Mouse (Mus musculus) fat pad, adult 2 months (tissue): ENCODE data around the gene Fam71f1.
"Not testable (repeated sequence)": the region's sequence is repeated elsewhere in the genome, so short reads cannot be mapped to it uniquely, and the experiment has no call there.

Source experiments
- DNase-seq: peaks from one replicate; pipeline ENCODE4 v3.0.0-alpha.2; 2011; ENCODE audit warnings: low read depth, low spot score; ENCODE audit errors: extremely low read depth

The Fam71f1 gene

GRCm38 (mm10) chr6:29322735-29323134 lies 3.8 kb downstream of the Fam71f1 start:
- no peak for DNase-seq

GRCm38 (mm10) chr6:29326961-29327360 lies 8.0 kb downstream of the Fam71f1 start:
- no peak for DNase-seq

- DNase-seq, result no peak
Measured at GRCm38 (mm10) chr6:29329514-29329913, 10.6 kb downstream of the Fam71f1 start.

GRCm38 (mm10) chr6:29346512-29346911 lies 27.6 kb downstream of the Fam71f1 start:
- not testable (repeated sequence) for DNase-seq

- no peak for DNase-seq
Measured at GRCm38 (mm10) chr6:29347189-29347588, 28.2 kb downstream of the Fam71f1 start.

- DNase-seq, result peak; percentile 78
Measured at GRCm38 (mm10) chr6:29347665-29348370, 28.9 kb downstream of the Fam71f1 start, which contains the start of gene Calu. Gene Calu (plus strand): TSS chr6:29348069.

- no peak for DNase-seq
Measured at GRCm38 (mm10) chr6:29348371-29348724, 29.4 kb downstream of the Fam71f1 start.

- DNase-seq, result no peak
Measured at GRCm38 (mm10) chr6:29351613-29352012, 32.7 kb downstream of the Fam71f1 start.

GRCm38 (mm10) chr6:29352816-29353215 lies 33.9 kb downstream of the Fam71f1 start:
- no peak for DNase-seq

- no peak for DNase-seq
Measured at GRCm38 (mm10) chr6:29359386-29359785, 40.4 kb downstream of the Fam71f1 start.

GRCm38 (mm10) chr6:29360211-29360610 lies 41.3 kb downstream of the Fam71f1 start:
- DNase-seq, result no peak

GRCm38 (mm10) chr6:29362246-29363128 lies 43.5 kb downstream of the Fam71f1 start:
- no peak for DNase-seq

- DNase-seq, result no peak
Measured at GRCm38 (mm10) chr6:29363129-29363515, 44.2 kb downstream of the Fam71f1 start.

- DNase-seq, result no peak
Measured at GRCm38 (mm10) chr6:29365277-29365676, 46.3 kb downstream of the Fam71f1 start.

- DNase-seq, result no peak
Measured at GRCm38 (mm10) chr6:29377386-29377785, 58.4 kb downstream of the Fam71f1 start.

- no peak for DNase-seq
Measured at GRCm38 (mm10) chr6:29378678-29379077, 59.7 kb downstream of the Fam71f1 start.

GRCm38 (mm10) chr6:29379954-29380353 lies 61.0 kb downstream of the Fam71f1 start:
- no peak for DNase-seq

- DNase-seq, result no peak
Measured at GRCm38 (mm10) chr6:29382442-29382841, 63.5 kb downstream of the Fam71f1 start.
